Mouse (Mus musculus) bone marrow macrophage, adult 2 months (primary cell): ENCODE results near the gene Camkmt.

ENCODE experiments used
- CTCF ChIP-seq: IDR thresholded peaks from 2 replicates; pipeline ENCODE4 v1.5.1; 2012; ENCODE audit warnings: low read depth, mild to moderate bottlenecking, low read length, moderate library complexity
- POLR2A ChIP-seq: IDR thresholded peaks from 2 replicates; pipeline ENCODE4 v1.6.1; 2012; ENCODE audit warnings: mild to moderate bottlenecking, low read depth, low read length, borderline replicate concordance

DNA sequence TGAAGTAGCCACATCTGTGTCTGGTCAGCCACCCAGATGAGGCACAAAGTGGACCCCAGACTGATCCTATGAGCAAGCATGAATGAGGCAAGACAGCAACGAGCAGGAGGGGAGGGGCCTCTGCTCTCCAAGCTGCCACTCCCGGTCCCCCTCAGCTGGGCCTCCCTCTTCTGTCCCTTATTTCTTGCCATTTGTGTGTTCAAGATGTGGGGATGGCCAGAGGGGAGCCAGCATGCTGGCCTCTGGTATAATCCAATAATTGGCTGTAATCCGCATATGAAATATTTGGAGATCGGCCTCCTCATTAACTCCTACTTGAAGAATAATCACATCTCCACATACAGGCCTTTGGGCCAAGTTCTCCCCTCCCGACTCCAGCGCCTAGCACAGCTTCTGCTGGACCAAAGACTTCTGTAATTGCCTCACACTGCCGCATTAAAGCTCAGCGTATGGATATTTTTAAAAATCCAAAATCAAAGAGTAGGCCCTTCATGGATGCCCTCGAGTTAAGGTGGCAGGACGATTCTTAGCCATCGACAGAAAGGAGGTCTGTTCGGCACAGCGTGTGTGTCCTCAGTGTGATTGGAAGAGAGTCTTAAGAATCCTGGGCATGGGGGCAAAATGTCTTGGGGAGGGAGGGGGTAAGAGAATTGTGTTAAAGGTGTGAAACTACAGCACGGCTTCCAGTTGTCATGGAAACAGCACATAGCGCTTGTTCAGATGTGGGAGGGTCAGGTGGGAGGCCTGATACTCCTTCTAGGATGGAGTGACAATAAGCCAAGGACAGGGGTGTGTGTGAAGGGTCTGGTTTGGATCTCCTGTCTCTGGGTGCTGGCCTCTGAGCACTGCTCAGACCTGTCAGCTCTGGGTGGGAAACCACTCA, 416.1 kb downstream of the Camkmt start:
- TF ChIP-seq CTCF: no peak
- TF ChIP-seq POLR2A: no peak
